Mouse (Mus musculus): Measurements from ENCODE around the gene Gm21560. TPM values are rescaled to one million over a fixed set of nuclear protein-coding genes. Genes with fewer than 3 reads are reported as not detected.
"Not testable (repeated sequence)": the region's sequence is repeated elsewhere in the genome, so short reads cannot be mapped to it uniquely, and the experiment has no call there.

Gm21560 gene
- total RNA-seq (2021), result not detected
- long read RNA-seq, experiment 1, result 0 reads
- long read RNA-seq, experiment 2, result 0 reads

GRCm38 (mm10) chr14:6219192-6219591 is at the start of gene Gm21560:
Gene Gm21560, minus strand, starts transcription at chr14:6219292.
- DNase-seq; intact Hi-C loops (cut with DNase I): not testable (repeated sequence)

- intact Hi-C loops (cut with DNase I), result not testable (repeated sequence)
- DNase-seq, result peak in 1 of 2 experiments; percentile 4
Observed at GRCm38 (mm10) chr14:6163538-6163937, 55.6 kb downstream of the Gm21560 start.

- intact Hi-C loops (cut with DNase I); DNase-seq: not testable (repeated sequence)
Observed at GRCm38 (mm10) chr14:6161085-6161484, 58.0 kb downstream of the Gm21560 start.

Other genes with a start within 250 kb of the Gm21560 start
- not detected for gene Gm3453, start 240.2 kb downstream of the Gm21560 start, total RNA-seq (2021)
- gene Gm6337, start 161.0 kb downstream of the Gm21560 start, total RNA-seq (2021), result not detected
- gene Gm8206, start 125.3 kb downstream of the Gm21560 start, total RNA-seq (2021), result not detected
- under 1 TPM in 1 of 2 experiments, not detected in 1; 0.15 TPM for gene Gm3468, start 110.6 kb downstream of the Gm21560 start, total RNA-seq (2021)
- gene Gm3476, start 93.5 kb downstream of the Gm21560 start, total RNA-seq (2021), result not detected
- gene Gm3411, start 68.0 kb upstream of the Gm21560 start, total RNA-seq (2021), result not detected
- gene Gm21103, start 85.6 kb upstream of the Gm21560 start, total RNA-seq (2021), result not detected
- not detected for gene Gm3618, start 124.4 kb upstream of the Gm21560 start, total RNA-seq (2021)
- gene Gm16440, start 171.0 kb upstream of the Gm21560 start, total RNA-seq (2021), result not detected
- not detected for gene Gm3591, start 193.2 kb upstream of the Gm21560 start, total RNA-seq (2021)
- gene Gm3594, start 225.3 kb upstream of the Gm21560 start, total RNA-seq (2021), result not detected

Data from gastrocnemius, postnatal 36 days (tissue).